Mouse (Mus musculus) neural tube, embryonic 10.5 days (tissue): Measurements from ENCODE around the gene Taf5l.
"Not testable (repeated sequence)": the region's sequence is repeated elsewhere in the genome, so short reads cannot be mapped to it uniquely, and the experiment has no call there.

Source experiments
- DNase-seq: peaks from one replicate; pipeline ENCODE4 v3.0.0-alpha.2; 2017; ENCODE audit warnings: low spot score; ENCODE audit errors: extremely low spot score

Gene Taf5l

GRCm38 (mm10) chr8:124014299-124014698 is 6.9 kb downstream of the Taf5l start:
- DNase-seq: not testable (repeated sequence)

- no peak for DNase-seq
These were observed 9.1 kb downstream of the Taf5l start for GRCm38 (mm10) chr8:124011989-124012586.

- DNase-seq: no peak
These were observed 9.6 kb downstream of the Taf5l start for GRCm38 (mm10) chr8:124011580-124011979.

- DNase-seq: no peak
These were observed 13.4 kb downstream of the Taf5l start for GRCm38 (mm10) chr8:124007829-124008228.

DNA sequence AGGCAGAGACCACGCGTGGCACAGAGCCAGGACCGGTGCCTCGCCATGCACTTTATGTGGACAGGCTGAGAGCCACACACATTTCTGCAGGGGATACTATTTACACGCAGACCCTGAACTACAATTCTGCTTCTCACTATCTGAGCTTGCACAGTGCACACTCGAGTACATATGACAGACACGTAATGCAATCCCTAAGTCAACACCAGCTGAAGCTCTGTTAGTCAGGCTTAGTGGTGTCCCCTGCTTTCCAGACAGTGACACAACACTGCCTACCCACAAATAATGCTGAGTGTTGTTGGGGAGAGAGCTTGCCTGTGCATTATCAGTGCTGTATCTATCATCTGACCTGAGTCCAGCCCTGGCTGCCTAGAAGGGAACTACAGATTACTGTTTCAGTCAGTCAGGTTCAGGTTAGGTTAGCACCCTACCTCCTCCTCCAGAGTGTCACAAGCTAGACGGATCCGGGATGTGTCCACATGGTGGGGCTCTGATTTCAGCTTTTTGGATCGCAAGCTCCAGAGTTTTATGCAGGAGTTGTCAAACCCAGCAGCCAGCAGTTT is 18.6 kb downstream of the Taf5l start:
- DNase-seq: no peak

- no peak for DNase-seq
These were observed 21.6 kb downstream of the Taf5l start for GRCm38 (mm10) chr8:123999568-123999967.

- DNase-seq: no peak
These were observed 27.2 kb downstream of the Taf5l start for GRCm38 (mm10) chr8:123993997-123994396.

DNA sequence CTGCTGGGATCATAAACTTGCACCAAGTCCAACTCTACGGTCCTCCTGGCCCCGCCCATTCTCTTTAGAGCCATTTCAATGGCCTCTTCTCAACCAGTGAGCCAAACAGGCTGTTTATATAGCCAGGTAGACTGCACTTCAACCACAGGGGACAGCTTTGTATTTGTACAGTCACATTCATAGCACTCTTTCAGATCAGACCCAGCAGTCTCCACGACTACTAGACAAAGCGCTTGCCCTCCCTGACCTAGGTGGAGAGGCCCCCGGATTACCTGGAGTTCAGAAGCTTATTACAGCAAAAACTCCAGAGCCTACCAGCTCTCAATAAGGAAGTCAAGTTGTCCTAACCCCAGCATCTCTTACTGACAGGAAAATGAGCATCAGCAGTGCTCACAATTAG is 27.6 kb downstream of the Taf5l start:
- no peak for DNase-seq

DNA sequence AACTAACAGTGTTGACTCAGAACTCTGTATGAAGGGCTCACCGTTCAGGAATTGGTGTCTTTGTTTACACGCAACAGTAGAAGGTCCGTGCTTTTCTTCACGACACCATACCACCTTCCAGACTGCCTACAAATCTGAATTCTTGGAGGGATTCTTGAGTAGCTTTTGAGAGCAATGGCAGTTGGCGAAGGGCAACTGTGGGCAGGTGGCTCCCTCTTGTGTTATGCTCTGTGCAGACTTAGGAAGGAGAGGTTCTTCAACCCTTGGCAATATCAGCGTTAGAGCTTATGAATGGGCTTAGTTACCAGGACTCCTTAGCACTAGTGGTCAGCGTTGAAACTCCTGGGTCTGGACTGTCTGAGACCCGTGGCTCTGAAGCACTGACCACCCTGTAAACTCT is 28.6 kb downstream of the Taf5l start:
- DNase-seq: no peak

DNA sequence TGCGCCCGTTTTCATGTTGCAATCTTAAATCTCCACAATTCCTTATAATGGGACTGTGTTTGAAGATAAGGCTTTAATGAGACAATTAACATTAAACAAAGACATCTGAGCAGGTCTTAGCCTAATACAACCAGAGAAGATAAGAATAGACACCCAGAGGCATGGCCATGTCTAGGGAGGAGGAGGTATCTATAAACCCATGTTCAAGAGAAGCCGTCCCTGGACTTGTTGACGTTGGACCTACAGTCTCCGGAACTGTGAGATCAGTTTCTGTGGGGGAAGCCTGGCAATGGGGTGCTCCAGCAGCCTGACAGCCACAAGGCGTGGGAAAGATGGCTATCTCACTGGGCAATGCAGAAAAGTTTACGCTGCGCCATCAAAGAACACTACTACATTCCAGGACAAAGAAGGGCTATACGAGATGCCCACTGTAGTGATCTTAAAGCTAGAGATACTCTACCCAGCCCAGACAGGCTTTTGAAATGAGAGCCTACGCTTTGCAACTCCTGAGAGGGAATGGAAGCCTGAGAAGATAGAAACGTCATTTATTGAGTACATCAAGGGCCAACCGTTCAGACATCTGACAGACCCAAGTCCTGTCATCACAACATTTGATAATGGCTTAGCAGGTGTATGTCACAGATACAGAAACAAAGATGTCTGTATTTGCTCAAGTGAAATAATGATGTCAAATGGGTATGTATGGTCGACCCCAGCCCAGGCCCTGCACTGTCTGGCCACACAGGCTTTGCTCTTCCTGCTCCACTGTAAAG is 30.7 kb downstream of the Taf5l start:
- no peak for DNase-seq

- no peak for DNase-seq
These were observed 32.1 kb downstream of the Taf5l start for GRCm38 (mm10) chr8:123989128-123989527.

GRCm38 (mm10) chr8:123988605-123989038 is 32.6 kb downstream of the Taf5l start:
- no peak for DNase-seq

GRCm38 (mm10) chr8:123982826-123983400 is 38.3 kb downstream of the Taf5l start, which contains the start of gene Abcb10:
Abcb10 (minus strand) TSS chr8:123983122.
- DNase-seq: peak; percentile 88

- no peak for DNase-seq
These were observed 38.9 kb downstream of the Taf5l start for GRCm38 (mm10) chr8:123982291-123982793.

GRCm38 (mm10) chr8:123981674-123982073 is 39.5 kb downstream of the Taf5l start:
- no peak for DNase-seq

DNA sequence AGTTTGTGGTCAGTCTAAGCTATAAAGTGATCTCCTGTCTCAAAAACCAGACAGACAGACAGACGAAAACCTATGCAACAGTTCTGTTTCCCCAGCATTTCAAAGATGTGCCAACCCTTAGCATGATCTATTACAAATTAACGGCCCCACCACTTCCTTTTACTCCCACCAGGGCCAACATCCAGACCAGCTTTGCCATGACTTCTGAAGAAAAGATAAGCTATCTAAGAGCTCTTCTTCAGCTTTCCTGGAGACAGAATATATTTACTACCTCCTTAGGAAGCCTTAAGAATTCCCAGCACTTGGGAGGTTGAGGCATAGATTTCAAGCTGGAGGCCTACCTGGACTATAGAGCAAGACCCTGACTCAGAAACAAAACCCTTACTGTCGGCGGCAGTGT is 41.0 kb downstream of the Taf5l start:
- no peak for DNase-seq

GRCm38 (mm10) chr8:123978926-123979325 is 42.3 kb downstream of the Taf5l start:
- DNase-seq: no peak

DNA sequence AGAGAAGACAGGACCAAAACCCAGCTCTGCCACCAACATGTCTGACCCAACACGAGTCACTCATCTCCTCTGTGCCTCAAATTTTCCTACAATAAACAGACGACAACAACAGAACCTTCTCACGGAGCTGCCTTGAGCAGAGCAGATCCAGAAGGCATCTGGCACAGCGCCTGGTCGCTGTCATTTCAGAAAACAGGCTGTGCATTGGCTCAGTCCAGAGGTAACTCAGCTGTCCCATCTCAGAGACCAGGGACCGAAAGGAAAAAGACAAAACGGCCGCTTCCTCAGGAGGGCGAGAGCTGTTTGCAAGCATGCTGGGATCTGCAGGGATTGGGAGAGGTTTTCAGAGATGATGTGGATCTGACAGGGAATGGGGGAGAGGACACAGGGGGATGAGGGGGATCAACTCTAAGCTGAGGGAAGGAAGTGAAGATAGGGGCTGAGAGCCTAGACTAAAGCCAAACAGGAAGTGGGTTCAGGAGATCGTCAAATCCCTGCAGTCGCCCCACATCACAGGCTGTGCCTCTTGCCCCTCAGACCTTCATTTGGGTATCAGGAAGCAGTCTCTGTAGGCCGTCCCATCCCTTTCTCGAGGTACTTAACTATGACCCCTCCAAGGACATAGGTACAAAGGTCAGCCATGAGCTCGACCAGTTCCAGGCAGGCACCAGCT is 42.9 kb downstream of the Taf5l start:
- DNase-seq: no peak

DNA sequence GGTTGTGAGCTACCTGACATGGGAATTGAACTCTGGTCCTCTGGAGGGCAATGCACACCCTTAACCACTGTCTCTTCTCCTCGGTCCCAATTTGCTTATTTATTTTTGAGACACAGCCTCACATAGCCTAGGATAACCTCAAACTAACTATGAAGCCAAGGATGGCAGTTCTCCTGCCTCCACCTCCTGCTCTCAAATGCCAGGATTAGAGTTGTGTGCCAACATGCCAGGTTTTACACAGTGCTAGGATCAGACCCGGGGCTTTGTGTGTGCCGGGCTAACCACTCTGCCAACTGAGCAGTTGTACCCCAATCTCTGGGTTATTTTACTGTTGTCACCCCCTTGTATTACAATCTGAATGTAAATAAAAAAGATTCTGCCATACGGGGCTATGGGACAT is 43.7 kb downstream of the Taf5l start:
- DNase-seq: no peak

DNA sequence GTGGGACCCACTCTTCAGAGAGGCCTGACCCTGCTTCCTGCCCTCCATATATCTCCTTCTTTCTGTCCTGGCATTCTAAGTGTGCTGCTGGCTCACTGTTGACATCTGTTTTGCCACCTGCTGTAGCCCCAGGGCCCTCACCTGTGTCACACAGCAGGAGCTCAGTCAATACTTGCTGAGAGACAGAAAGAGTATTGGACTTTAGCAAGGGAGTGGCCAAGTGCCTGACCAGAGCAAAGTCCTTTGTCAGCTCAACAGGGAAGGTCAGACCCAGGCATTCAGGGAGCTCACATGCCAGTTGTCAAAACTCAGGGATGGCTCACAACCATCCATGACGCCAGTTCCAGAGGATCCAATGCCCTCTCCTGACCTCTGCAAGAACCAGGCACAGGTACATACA is 47.7 kb downstream of the Taf5l start:
- no peak for DNase-seq

- DNase-seq: no peak
These were observed 54.3 kb downstream of the Taf5l start for GRCm38 (mm10) chr8:123966896-123967295.
